Comparison of ENCODE assay signal across 14 mouse cellular contexts in the genomic region with DNA sequence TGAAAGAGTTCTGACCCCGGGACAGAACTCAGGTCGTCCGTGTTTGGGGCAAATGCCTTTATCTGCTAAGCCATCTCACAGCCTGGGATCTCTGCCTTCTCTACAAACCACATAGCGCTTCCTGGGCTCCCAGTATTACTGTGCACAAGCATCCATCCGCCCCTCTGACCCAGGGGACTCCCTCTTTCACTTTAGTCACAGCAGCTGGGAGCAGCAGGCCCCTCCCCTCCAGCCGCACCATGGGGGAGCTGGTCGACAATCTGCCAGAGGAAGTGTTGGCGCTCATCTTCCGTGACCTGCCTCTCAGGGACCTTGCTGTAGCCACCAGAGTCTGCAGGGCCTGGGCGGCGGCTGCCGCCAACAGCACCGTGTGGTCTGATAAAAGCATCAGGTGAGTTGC. TPM values are rescaled to one million over a fixed set of nuclear protein-coding genes. Genes with fewer than 3 reads are reported as not detected.
A peak's percentile ranks its signal among the peaks of the same experiment; 100 is the strongest.
DNase-seq lines count a peak whose midpoint lies in the region; TF ChIP-seq lines count a peak whose summit lies in the region.
"Had no signal": no experiment of that assay in that cellular context is flagged by ENCODE, and none has a peak within 500 bp of the region (broad histone marks: within the 10 kb centered on the region; RNA-seq: fewer than 3 reads in every experiment).

No protein-coding gene starts in this region.

- peaks cover 15% of the 10 kb centered on the region for H3K4me1 ChIP-seq in spleen, adult 2 months (ENCODE audit: control insufficient read depth, insufficient read depth, insufficient read length)
- peaks cover 7 to 28% of the 10 kb centered on the region in 2 experiments for H3K4me1 ChIP-seq in MEL (ENCODE audit: control insufficient read depth in 1 of 2, insufficient read depth in 2 of 2, low read length in 2 of 2)

- H3K27ac ChIP-seq in spleen, adult 2 months (ENCODE audit: insufficient read depth, low read length), result peak overlapping the region; percentile 34; the same call in 1 of the 2 replicates
- peak overlapping the region; percentile 43; the same call in 1 of the 2 replicates for H3K27ac ChIP-seq in MEL (ENCODE audit: control insufficient read depth, low read depth, low read length)
- H3K27ac ChIP-seq: embryonic facial prominence, embryonic 12.5 days; forebrain, embryonic 12.5 days; liver, embryonic 15.5 days had no signal

- TF ChIP-seq RAD21 in MEL (IDR thresholded peaks at IDR 0.05; ENCODE audit: low read depth, low read length), result no peak

- H3K27me3 ChIP-seq in spleen, adult 2 months (ENCODE audit: control insufficient read depth, insufficient read depth, low read length), result 0 out of 2 replicates have a peak, but pooled peaks cover 4% of the 10 kb centered on the region
- H3K27me3 ChIP-seq in MEL (ENCODE audit: control insufficient read depth in 1 of 2, insufficient read depth in 2 of 2, low read length in 2 of 2), result no peaks in the 10 kb centered on the region

- H3K9ac ChIP-seq in MEL (ENCODE audit: control insufficient read depth, low read depth, low read length, poor library complexity, severe bottlenecking), result peak overlapping the region; percentile 12; the same call in 1 of the 2 replicates
- H3K9ac ChIP-seq: embryonic facial prominence, embryonic 12.5 days; forebrain, embryonic 12.5 days; liver, embryonic 15.5 days had no signal

- H3K4me3 ChIP-seq in spleen, adult 2 months (ENCODE audit: extremely low read depth, insufficient read depth, insufficient read length), result no peak overlapping the region
- H3K4me3 ChIP-seq in MEL (ENCODE audit: control insufficient read depth in 1 of 2, insufficient read depth in 1 of 2, low read depth in 2 of 2, low read length in 2 of 2), result no peak overlapping the region
- H3K4me3 ChIP-seq: embryonic facial prominence, embryonic 12.5 days; forebrain, embryonic 12.5 days; liver, embryonic 15.5 days had no signal

- H3K79me2 ChIP-seq in MEL (ENCODE audit: control insufficient read depth, insufficient read depth, low read length, poor library complexity), result peaks cover 15% of the 10 kb centered on the region

- no peak; a peak in 1 of 4 replicates for TF ChIP-seq EP300 in MEL (IDR thresholded peaks at IDR 0.05; ENCODE audit: low read depth in 1 of 2, low read length in 2 of 2)

- no peak for TF ChIP-seq CTCF in spleen, adult 2 months (IDR thresholded peaks at IDR 0.05; ENCODE audit: extremely low read depth, insufficient read depth, insufficient read length, insufficient replicate concordance)
- TF ChIP-seq CTCF in MEL (IDR thresholded peaks at IDR 0.05 in 2 of 3, conservative IDR thresholded peaks at IDR 0.05 in 1 of 3; ENCODE audit: control insufficient read depth in 1 of 3, insufficient read depth in 1 of 3, low read depth in 2 of 3, low read length in 3 of 3, poor library complexity in 1 of 3, severe bottlenecking in 1 of 3), result no peak

- 24% methylated on average over 13 of the region's 13 CpGs for WGBS in spleen, adult 2 months

- H3K36me3 ChIP-seq in spleen, adult 2 months (ENCODE audit: control insufficient read depth, insufficient read depth, low read length), result peaks cover 4% of the 10 kb centered on the region
- H3K36me3 ChIP-seq in MEL (ENCODE audit: control insufficient read depth in 1 of 2, insufficient read depth in 2 of 2, low read length in 2 of 2), result peaks cover 0 to 17% of the 10 kb centered on the region in 2 experiments; a peak in 2 of 4 replicates
- H3K36me3 ChIP-seq: embryonic facial prominence, embryonic 12.5 days; forebrain, embryonic 12.5 days; liver, embryonic 15.5 days had no signal

- no peaks in the 10 kb centered on the region for H3K9me3 ChIP-seq in MEL (replicated peaks; ENCODE audit: insufficient read depth, low read length)
- H3K9me3 ChIP-seq: liver, embryonic 15.5 days had no signal

- DNase-seq in spleen, adult 2 months (ENCODE audit: low read depth in 1 of 2, low spot score in 2 of 2), result peak in 1 of 2 experiments; percentile 64
- DNase-seq in spleen, postnatal 14 days (ENCODE audit: low spot score in 2 of 2), result no peak
- peak; percentile 67 for DNase-seq in MEL (ENCODE audit: low read depth, low spot score)
- DNase-seq in neural tube, embryonic 10.5 days (ENCODE audit: extremely low spot score, low spot score), result peak; percentile 15
- DNase-seq in left cerebral cortex, adult 8-10 months (ENCODE audit: low spot score in 2 of 2), result no peak
- no peak for DNase-seq in urinary bladder, postnatal 25 days (ENCODE audit: low spot score)
- DNase-seq in frontal cortex, postnatal 10 days (ENCODE audit: low spot score in 2 of 2), result no peak
- DNase-seq: adrenal gland, postnatal 25 days; cerebellum, adult 2 months; kidney, postnatal 25 days had no signal

- TF ChIP-seq POLR2A in spleen, adult 2 months (IDR thresholded peaks at IDR 0.05; ENCODE audit: low read depth, low read length), result no peak
- no peak for TF ChIP-seq POLR2A in MEL (IDR thresholded peaks at IDR 0.05; ENCODE audit: control insufficient read depth in 1 of 2, insufficient read depth in 1 of 2, low read depth in 1 of 2, low read length in 2 of 2, poor library complexity in 1 of 2)

TF ChIP-seq in MEL, 35 proteins besides CTCF, POLR2A, EP300 and RAD21:
- TF ChIP-seq TBP (IDR thresholded peaks at IDR 0.05; ENCODE audit: low read depth, low read length), result 0 out of 2 replicates have a peak, but pooled peaks have one; percentile 12
- TF ChIP-seq MAZ (IDR thresholded peaks at IDR 0.05; ENCODE audit: low read depth, low read length), result peak; percentile 62; the same call in 1 of the 2 replicates
- TF ChIP-seq SIN3A (IDR thresholded peaks at IDR 0.05; ENCODE audit: low read length), result peak; percentile 41; the same call in 1 of the 2 replicates
- TF ChIP-seq ETS1 (IDR thresholded peaks at IDR 0.05; ENCODE audit: low read depth, low read length), result peak; percentile 49; the same call in 1 of the 2 replicates
- 0 out of 2 replicates have a peak, but pooled peaks have one; percentile 15 for TF ChIP-seq MXI1 (IDR thresholded peaks at IDR 0.05; ENCODE audit: low read depth, low read length)
- TF ChIP-seq NRF1 (IDR thresholded peaks at IDR 0.05; ENCODE audit: insufficient read depth, low read depth, low read length, poor library complexity, severe bottlenecking), result no peak
- TF ChIP-seq CHD1 (IDR thresholded peaks at IDR 0.05; ENCODE audit: low read depth, low read length), result no peak

RNA-seq across cellular contexts. Expression of gene Fbxl8, which starts 2.3 kb away (rescaled TPM):
- polyA plus RNA-seq in spleen, adult 2 months (2012; rRNA removed), result 16.0 and 20.5 TPM in 2 replicates
- total RNA-seq in MEL (2012; rRNA removed), result 4.1 and 4.8 TPM in 2 replicates
- 1 to 10 TPM in 1 of 2 experiments, not detected in 1; 7.2 TPM for polyA plus RNA-seq in MEL (2012; ENCODE audit: insufficient read depth in 1 of 2, insufficient read length in 2 of 2, low read depth in 1 of 2, low replicate concordance in 2 of 2, missing spikeins in 1 of 2)
- 1 to 10 TPM in 2 of 4 experiments, under 1 TPM in 2; 0.50 to 1.6 (median 1.1) TPM for total RNA-seq in left cerebral cortex, adult 8-10 months (2022)
- total RNA-seq: monocyte, adult 5-6 weeks had no signal

RNA-seq across cellular contexts. Expression of gene Tradd, which starts 2.4 kb away (rescaled TPM):
- polyA plus RNA-seq in spleen, adult 2 months (2012; rRNA removed), result 28.1 and 31.8 TPM in 2 replicates
- 29.0 and 31.0 TPM in 2 replicates for total RNA-seq in MEL (2012; rRNA removed)
- 10 to 100 TPM in 1 of 2 experiments, not detected in 1; 33.5 TPM for polyA plus RNA-seq in MEL (2012; ENCODE audit: insufficient read depth in 1 of 2, insufficient read length in 2 of 2, low read depth in 1 of 2, low replicate concordance in 2 of 2, missing spikeins in 1 of 2)
- total RNA-seq in left cerebral cortex, adult 8-10 months (2022), result 10 to 100 TPM in 2 of 4 experiments, 1 to 10 TPM in 2; 7.9 to 10.9 (median 9.6) TPM

RNA-seq across cellular contexts. Expression of gene Hsf4, which starts 2.8 kb away (rescaled TPM):
- 2.5 and 2.7 TPM in 2 replicates for polyA plus RNA-seq in spleen, adult 2 months (2012; rRNA removed)
- 1.4 and 1.7 TPM in 2 replicates for total RNA-seq in MEL (2012; rRNA removed)
- polyA plus RNA-seq in MEL (2012; ENCODE audit: insufficient read depth in 1 of 2, insufficient read length in 2 of 2, low read depth in 1 of 2, low replicate concordance in 2 of 2, missing spikeins in 1 of 2), result 1 to 10 TPM in 1 of 2 experiments, not detected in 1; 7.1 TPM
- 10 to 100 TPM; 21.3 to 25.7 (median 22.9) TPM for total RNA-seq in left cerebral cortex, adult 8-10 months (2022)
- total RNA-seq: monocyte, adult 5-6 weeks had no signal
- polyA plus RNA-seq: liver, embryonic 15.5 days had no signal

RNA-seq across cellular contexts. Expression of gene Nol3, which starts 9.2 kb away (rescaled TPM):
- 0.53 and 0.70 TPM in 2 replicates for polyA plus RNA-seq in spleen, adult 2 months (2012; rRNA removed)
- total RNA-seq in MEL (2012; rRNA removed), result 0.69 and 0.89 TPM in 2 replicates
- polyA plus RNA-seq in MEL (2012; ENCODE audit: insufficient read depth in 1 of 2, insufficient read length in 2 of 2, low read depth in 1 of 2, low replicate concordance in 2 of 2, missing spikeins in 1 of 2), result under 1 TPM in 1 of 2 experiments, not detected in 1; 0.63 TPM
- 10 to 100 TPM; 10.6 to 13.8 (median 13.1) TPM for total RNA-seq in left cerebral cortex, adult 8-10 months (2022)
- total RNA-seq: monocyte, adult 5-6 weeks had no signal

RNA-seq across cellular contexts. Expression of gene B3gnt9, which starts 11.8 kb away (rescaled TPM):
- polyA plus RNA-seq in spleen, adult 2 months (2012; rRNA removed), result 11.5 and 12.0 TPM in 2 replicates
- 2.7 and 2.8 TPM in 2 replicates for total RNA-seq in MEL (2012; rRNA removed)
- 1 to 10 TPM in 1 of 2 experiments, not detected in 1; 4.7 TPM for polyA plus RNA-seq in MEL (2012; ENCODE audit: insufficient read depth in 1 of 2, insufficient read length in 2 of 2, low read depth in 1 of 2, low replicate concordance in 2 of 2, missing spikeins in 1 of 2)
- 1 to 10 TPM; 4.2 to 5.4 (median 4.8) TPM for total RNA-seq in left cerebral cortex, adult 8-10 months (2022)
- total RNA-seq: monocyte, adult 5-6 weeks had no signal

Comparison
In these comparisons a context has a peak if more than half of its experiments do, and no peak if none do; other contexts are left out.
1. DNase-seq: peak in MEL (single experiment) and neural tube, embryonic 10.5 days (single experiment); none in spleen, postnatal 14 days (0 of 2), left cerebral cortex, adult 8-10 months (0 of 2), urinary bladder, postnatal 25 days (single experiment) and frontal cortex, postnatal 10 days (0 of 2).